8 mouse cellular contexts compared by ENCODE assay signal in genomic region chr16:58299495-58299894, GRCm38 (mm10).
DNase-seq lines count a peak whose midpoint lies in the region; ATAC-seq and TF ChIP-seq lines count a peak whose summit lies in the region.

No protein-coding gene starts in this region.

- DNase-seq in CH12.LX (ENCODE audit: extremely low read depth) = peak; percentile 77
- peak; percentile 32 to 46 for DNase-seq in adrenal gland, postnatal 36 days
- peak; percentile 73 for DNase-seq in embryonic facial prominence, embryonic 14.5 days (ENCODE audit: low spot score)
- DNase-seq in heart, adult 9 months (ENCODE audit: low spot score in 2 of 2) = peak; percentile 23 to 58
- peak; percentile 5 for DNase-seq in testis, postnatal 14 days (ENCODE audit: low spot score)

- H3K4me1 ChIP-seq in CH12.LX (ENCODE audit: control insufficient read depth in 1 of 2, insufficient read depth in 2 of 2) = 0 out of 4 replicates have a peak, but pooled peaks cover 0 to 3% of the 10 kb centered on the region in 2 experiments
- no peaks in the 10 kb centered on the region for H3K4me1 ChIP-seq in embryonic facial prominence, embryonic 14.5 days (ENCODE audit: control insufficient read depth, insufficient read depth, low read length)
- H3K4me1 ChIP-seq in kidney, embryonic 15.5 days = 0 out of 2 replicates have a peak, but pooled peaks cover 2% of the 10 kb centered on the region
- no peaks in the 10 kb centered on the region for H3K4me1 ChIP-seq in limb, embryonic 13.5 days
- H3K4me1 ChIP-seq in midbrain, embryonic 16.5 days (ENCODE audit: control insufficient read depth, insufficient read depth, low read length) = no peaks in the 10 kb centered on the region

- in situ Hi-C loops in CH12.LX (cut with MboI; ENCODE audit: low pct_ligation_motif_present, low pct_unique_long_range_greater_than_20kb, low sequenced_read_pairs) = loop anchor here (10.0 to 25.0 kb wide), 3 partner anchors 145 to 637 kb away; no protein-coding TSS in a partner anchor

- H3K36me3 ChIP-seq in CH12.LX (replicated peaks in 1 of 2; ENCODE audit: control insufficient read depth in 1 of 2, insufficient read depth in 1 of 2, low read length in 1 of 2) = no peaks in the 10 kb centered on the region
- no peaks in the 10 kb centered on the region for H3K36me3 ChIP-seq in embryonic facial prominence, embryonic 14.5 days (ENCODE audit: control insufficient read depth, insufficient read depth, low read length)
- H3K36me3 ChIP-seq in kidney, embryonic 15.5 days = no peaks in the 10 kb centered on the region
- H3K36me3 ChIP-seq in limb, embryonic 13.5 days = no peaks in the 10 kb centered on the region
- H3K36me3 ChIP-seq in midbrain, embryonic 16.5 days (ENCODE audit: control insufficient read depth, insufficient read depth, low read length) = no peaks in the 10 kb centered on the region

- TF ChIP-seq CTCF in CH12.LX (conservative IDR thresholded peaks at IDR 0.05 in 1 of 2, IDR thresholded peaks at IDR 0.05 in 1 of 2; ENCODE audit: low read depth in 2 of 2, low read length in 2 of 2) = peak; percentile 95 to 96

- no peak overlapping the region for H3K4me3 ChIP-seq in CH12.LX (replicated peaks in 1 of 3; ENCODE audit: low read depth in 2 of 3, low read length in 2 of 3, poor library complexity in 1 of 3)
- no peak overlapping the region for H3K4me3 ChIP-seq in embryonic facial prominence, embryonic 14.5 days (ENCODE audit: low read depth, low read length)
- no peak overlapping the region for H3K4me3 ChIP-seq in kidney, embryonic 15.5 days (replicated peaks)
- H3K4me3 ChIP-seq in limb, embryonic 13.5 days = no peak overlapping the region
- no peak overlapping the region for H3K4me3 ChIP-seq in midbrain, embryonic 16.5 days (ENCODE audit: low read depth, low read length)

- TF ChIP-seq POLR2A in CH12.LX (IDR thresholded peaks at IDR 0.05; ENCODE audit: low read depth, low read length) = no peak

- peaks cover 6% of the 10 kb centered on the region for H3K27me3 ChIP-seq in CH12.LX (replicated peaks)
- H3K27me3 ChIP-seq in embryonic facial prominence, embryonic 14.5 days (replicated peaks; ENCODE audit: control insufficient read depth, insufficient read depth, low read length) = no peaks in the 10 kb centered on the region
- H3K27me3 ChIP-seq in kidney, embryonic 15.5 days = no peaks in the 10 kb centered on the region
- peaks cover 5% of the 10 kb centered on the region; the same call in 1 of the 2 replicates for H3K27me3 ChIP-seq in limb, embryonic 13.5 days
- H3K27me3 ChIP-seq in midbrain, embryonic 16.5 days (ENCODE audit: control insufficient read depth, insufficient read depth, low read depth, low read length) = no peaks in the 10 kb centered on the region

- peak; percentile 93 for ATAC-seq in embryonic facial prominence, embryonic 14.5 days (ENCODE audit: low read depth)
- ATAC-seq in kidney, embryonic 15.5 days (replicated peaks; ENCODE audit: low FRiP score) = peak; percentile 96
- peak; percentile 85 for ATAC-seq in limb, embryonic 13.5 days (ENCODE audit: low FRiP score, low read depth)
- ATAC-seq in midbrain, embryonic 16.5 days = peak; percentile 91

- no peak overlapping the region for H3K27ac ChIP-seq in CH12.LX (ENCODE audit: insufficient read depth, low read depth)
- H3K27ac ChIP-seq in embryonic facial prominence, embryonic 14.5 days (replicated peaks; ENCODE audit: low read depth, low read length) = no peak overlapping the region
- H3K27ac ChIP-seq in kidney, embryonic 15.5 days = no peak overlapping the region
- H3K27ac ChIP-seq in limb, embryonic 13.5 days = no peak overlapping the region
- no peak overlapping the region for H3K27ac ChIP-seq in midbrain, embryonic 16.5 days (ENCODE audit: low read length)

- no peak for TF ChIP-seq EP300 in CH12.LX (IDR thresholded peaks at IDR 0.05; ENCODE audit: low read length)

- H3K9ac ChIP-seq in CH12.LX (ENCODE audit: insufficient read depth, low read depth) = no peak overlapping the region
- H3K9ac ChIP-seq in embryonic facial prominence, embryonic 14.5 days (ENCODE audit: low read depth, low read length) = no peak overlapping the region
- H3K9ac ChIP-seq in kidney, embryonic 15.5 days = no peak overlapping the region
- no peak overlapping the region for H3K9ac ChIP-seq in limb, embryonic 13.5 days
- no peak overlapping the region for H3K9ac ChIP-seq in midbrain, embryonic 16.5 days (ENCODE audit: low read depth, low read length)

- H3K4me2 ChIP-seq in CH12.LX (ENCODE audit: insufficient read depth, low read depth, poor library complexity, severe bottlenecking) = peak overlapping the region; percentile 29
- no peak overlapping the region for H3K4me2 ChIP-seq in embryonic facial prominence, embryonic 14.5 days (ENCODE audit: low read depth, low read length)
- H3K4me2 ChIP-seq in kidney, embryonic 15.5 days = no peak overlapping the region
- H3K4me2 ChIP-seq in limb, embryonic 13.5 days (replicated peaks) = no peak overlapping the region
- no peak overlapping the region for H3K4me2 ChIP-seq in midbrain, embryonic 16.5 days (ENCODE audit: low read length)

- no peaks in the 10 kb centered on the region for H3K79me2 ChIP-seq in CH12.LX (replicated peaks; ENCODE audit: control insufficient read depth, extremely low read depth, insufficient read depth, poor library complexity, severe bottlenecking)

- dilution Hi-C loops in CH12.LX (cut with MboI; ENCODE audit: extremely low pct_ligation_motif_present, extremely low pct_unique_long_range_greater_than_20kb, low sequenced_read_pairs) = no loop called here

- H3K9me3 ChIP-seq in CH12.LX (replicated peaks; ENCODE audit: low read length) = no peaks in the 10 kb centered on the region
- 0 out of 2 replicates have a peak, but pooled peaks cover 6% of the 10 kb centered on the region for H3K9me3 ChIP-seq in embryonic facial prominence, embryonic 14.5 days (ENCODE audit: control insufficient read depth, low read length)
- no peaks in the 10 kb centered on the region for H3K9me3 ChIP-seq in kidney, embryonic 15.5 days (replicated peaks)
- no peaks in the 10 kb centered on the region; the same call in 1 of the 2 replicates for H3K9me3 ChIP-seq in limb, embryonic 13.5 days
- H3K9me3 ChIP-seq in midbrain, embryonic 16.5 days (replicated peaks; ENCODE audit: control insufficient read depth, low read length, poor library complexity, severe bottlenecking) = no peaks in the 10 kb centered on the region

- WGBS in embryonic facial prominence, embryonic 14.5 days = 20% methylated on average over 4 of the region's 4 CpGs
- WGBS in kidney, embryonic 15.5 days = 15% methylated on average over 4 of the region's 4 CpGs
- WGBS in limb, embryonic 13.5 days = 22% methylated on average over 4 of the region's 4 CpGs
- WGBS in midbrain, embryonic 16.5 days = 14% methylated on average over 4 of the region's 4 CpGs

- peak; percentile 95 for TF ChIP-seq RAD21 in CH12.LX (IDR thresholded peaks at IDR 0.05; ENCODE audit: low read depth, low read length)

TF ChIP-seq in CH12.LX, 34 proteins besides CTCF, POLR2A, EP300 and RAD21:
- no peak for TF ChIP-seq MAZ (IDR thresholded peaks at IDR 0.05; ENCODE audit: low read depth, low read length)
- TF ChIP-seq SMC3 (IDR thresholded peaks at IDR 0.05; ENCODE audit: low read depth, low read length) = peak; percentile 83
- TF ChIP-seq ZC3H11A (IDR thresholded peaks at IDR 0.05; ENCODE audit: low read depth, low read length) = peak; percentile 46; the same call in 1 of the 2 replicates
- no peak for TF ChIP-seq MXI1 (IDR thresholded peaks at IDR 0.05; ENCODE audit: low read depth, low read length)
- no peak for TF ChIP-seq JUND (conservative IDR thresholded peaks at IDR 0.05; ENCODE audit: low read depth, low read length)
- TF ChIP-seq IRF4 (IDR thresholded peaks at IDR 0.05; ENCODE audit: low read depth, low read length) = peak; percentile 23; the same call in 1 of the 2 replicates
- no peak for TF ChIP-seq SIN3A (IDR thresholded peaks at IDR 0.05; ENCODE audit: low read length)
- peak; percentile 31; the same call in 1 of the 2 replicates for TF ChIP-seq ZNF384 (IDR thresholded peaks at IDR 0.05; ENCODE audit: low read depth, low read length)
- no peak for TF ChIP-seq KAT2A (IDR thresholded peaks at IDR 0.05; ENCODE audit: insufficient replicate concordance, low read length)

Comparison
In these comparisons a context has a peak if more than half of its experiments do, and no peak if none do; other contexts are left out.
1. DNase-seq: peak in every context shown above with its lines; median percentile 77 in CH12.LX; 73 in embryonic facial prominence, embryonic 14.5 days; 40 in heart, adult 9 months; 39 in adrenal gland, postnatal 36 days; 5 in testis, postnatal 14 days.